Mouse (Mus musculus): ENCODE data around the gene Rapgef2.

- TF ChIP-seq FLI1 (IDR thresholded peaks at IDR 0.05; ENCODE audit: low read length): no peak
- no peak for TF ChIP-seq GATA1 (IDR thresholded peaks at IDR 0.05; ENCODE audit: borderline replicate concordance, low read length)
These were observed 82.1 kb downstream of the Rapgef2 start for GRCm38 (mm10) chr3:79204261-79204660.

Data from megakaryocyte, embryonic 14.5 days (primary cell).